Mouse (Mus musculus) CH12F3 (cell line): ENCODE data around the gene Vipas39.
"Not testable (repeated sequence)": the region's sequence is repeated elsewhere in the genome, so short reads cannot be mapped to it uniquely, and the experiment has no call there.

Experiments
- in situ Hi-C: fragments of 300-500 bp; cut with MboI; formaldehyde crosslinking; loops from 2 replicates; pipeline ENCODE4 v1.14.3; 2020; ENCODE audit warnings: low sequenced_read_pairs

The Vipas39 gene

GRCm38 (mm10) chr12:87266108-87266826 lies at the start of gene Vipas39, which contains the start of gene Ahsa1:
Vipas39 (minus strand) TSS chr12:87266256.
Ahsa1 (plus strand) TSS chr12:87266479.
- in situ Hi-C loops = loop anchor here (5.0 kb wide), 1 partner anchor 66 kb away; no protein-coding TSS in a partner anchor

- in situ Hi-C loops = no loop called here
Measured at GRCm38 (mm10) chr12:87313098-87313497, 47.0 kb upstream of the Vipas39 start.

- in situ Hi-C loops = not testable (repeated sequence)
Measured at GRCm38 (mm10) chr12:87306584-87306844, 40.5 kb upstream of the Vipas39 start.

GRCm38 (mm10) chr12:87305767-87306583 lies 39.9 kb upstream of the Vipas39 start:
- in situ Hi-C loops = no loop called here

GRCm38 (mm10) chr12:87301189-87301588 lies 35.1 kb upstream of the Vipas39 start:
- in situ Hi-C loops = no loop called here

- in situ Hi-C loops = no loop called here
Measured at GRCm38 (mm10) chr12:87300441-87300690, 34.3 kb upstream of the Vipas39 start.

GRCm38 (mm10) chr12:87299657-87300440 lies 33.8 kb upstream of the Vipas39 start, which contains the start of gene Ism2:
Ism2 (minus strand) TSS chr12:87299705.
- in situ Hi-C loops = no loop called here

- in situ Hi-C loops = no loop called here
Measured at GRCm38 (mm10) chr12:87299037-87299656, 33.1 kb upstream of the Vipas39 start.

GRCm38 (mm10) chr12:87293934-87294333 lies 27.9 kb upstream of the Vipas39 start:
- in situ Hi-C loops = no loop called here

GRCm38 (mm10) chr12:87289100-87289499 lies 23.0 kb upstream of the Vipas39 start:
- in situ Hi-C loops = no loop called here

- in situ Hi-C loops = no loop called here
Measured at GRCm38 (mm10) chr12:87284726-87285125, 18.7 kb upstream of the Vipas39 start.

- in situ Hi-C loops = no loop called here
Measured at GRCm38 (mm10) chr12:87284268-87284667, 18.2 kb upstream of the Vipas39 start.

GRCm38 (mm10) chr12:87283706-87284105 lies 17.6 kb upstream of the Vipas39 start:
- in situ Hi-C loops = no loop called here

- in situ Hi-C loops = no loop called here
Measured at GRCm38 (mm10) chr12:87282743-87283142, 16.7 kb upstream of the Vipas39 start.

- in situ Hi-C loops = no loop called here
Measured at GRCm38 (mm10) chr12:87281766-87282165, 15.7 kb upstream of the Vipas39 start.

GRCm38 (mm10) chr12:87279879-87280278 lies 13.8 kb upstream of the Vipas39 start:
- in situ Hi-C loops = no loop called here

- in situ Hi-C loops = no loop called here
Measured at GRCm38 (mm10) chr12:87279350-87279749, 13.3 kb upstream of the Vipas39 start.

- in situ Hi-C loops = no loop called here
Measured at GRCm38 (mm10) chr12:87278118-87278730, 12.2 kb upstream of the Vipas39 start.

- in situ Hi-C loops = not testable (repeated sequence)
Measured at GRCm38 (mm10) chr12:87277251-87277650, 11.2 kb upstream of the Vipas39 start.
